Mouse (Mus musculus): ENCODE measurements around the gene Mapk8ip2. TPM values are rescaled to one million over a fixed set of nuclear protein-coding genes. Genes with fewer than 3 reads are reported as not detected.

The Mapk8ip2 gene
- total and polyA plus RNA-seq, 3 experiments: 0.04 TPM; not detected in 2

DNA sequence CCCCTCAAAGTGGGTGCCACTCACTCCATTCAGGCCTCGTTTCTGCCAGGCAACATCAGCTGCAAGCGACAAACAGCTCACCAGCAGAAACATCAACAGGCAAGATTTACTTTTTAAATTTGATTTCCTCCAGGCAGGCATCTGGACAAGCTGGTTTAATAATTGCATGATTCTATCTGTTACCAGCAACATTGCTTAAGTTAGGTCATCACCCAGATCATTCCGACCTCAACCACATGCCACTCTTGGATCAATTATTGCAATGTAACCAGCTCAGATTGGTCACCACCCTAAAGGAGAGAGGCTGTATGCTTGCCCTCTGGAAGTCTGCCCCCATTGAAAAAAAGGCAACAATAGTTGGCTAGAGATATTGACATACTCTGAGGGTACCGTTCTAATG is 17.8 kb downstream of the Mapk8ip2 start:
- in situ Hi-C loops (cut with MboI; ENCODE audit: low pct_ligation_motif_present, low pct_unique_long_range_greater_than_20kb, low sequenced_read_pairs) (no loop called here), dilution Hi-C loops (cut with MboI; ENCODE audit: extremely low pct_ligation_motif_present, extremely low pct_unique_long_range_greater_than_20kb, low sequenced_read_pairs) (no loop called here)
- Histone ChIP-seq H3K4me3 (replicated peaks in 1 of 3; ENCODE audit: low read depth in 2 of 3, low read length in 2 of 3, poor library complexity in 1 of 3) (no peak overlapping the region), H3K27ac (ENCODE audit: insufficient read depth, low read depth) (no peak overlapping the region), H3K36me3 (replicated peaks in 1 of 2; ENCODE audit: control insufficient read depth in 1 of 2, insufficient read depth in 1 of 2, low read length in 1 of 2) (peaks cover 0 to 20% of the 10 kb centered on the region in 2 experiments), H3K4me2 (ENCODE audit: insufficient read depth, low read depth, poor library complexity, severe bottlenecking) (no peak overlapping the region), H3K27me3 (replicated peaks) (peaks cover 9% of the 10 kb centered on the region), H3K9ac (ENCODE audit: insufficient read depth, low read depth) (no peak overlapping the region), H3K79me2 (replicated peaks; ENCODE audit: control insufficient read depth, extremely low read depth, insufficient read depth, poor library complexity, severe bottlenecking) (no peaks in the 10 kb centered on the region), H3K4me1 (ENCODE audit: control insufficient read depth in 1 of 2, insufficient read depth in 2 of 2) (peaks cover 5 to 10% of the 10 kb centered on the region in 2 experiments; a peak in 3 of 4 replicates), H3K9me3 (replicated peaks; ENCODE audit: low read length) (no peaks in the 10 kb centered on the region)
- DNase-seq (ENCODE audit: extremely low read depth): no peak
- TF ChIP-seq NELFE (IDR thresholded peaks at IDR 0.05; ENCODE audit: low read depth, low read length) (no peak), PAX5 (IDR thresholded peaks at IDR 0.05; ENCODE audit: low read length) (no peak), BHLHE40 (IDR thresholded peaks at IDR 0.05; ENCODE audit: low read depth, low read length) (no peak), POLR2A (IDR thresholded peaks at IDR 0.05; ENCODE audit: low read depth, low read length) (no peak), SIN3A (IDR thresholded peaks at IDR 0.05; ENCODE audit: low read length) (no peak), USF1 (IDR thresholded peaks at IDR 0.05; ENCODE audit: low read depth, low read length) (no peak), ZC3H11A (IDR thresholded peaks at IDR 0.05; ENCODE audit: low read depth, low read length) (no peak), ZNF384 (IDR thresholded peaks at IDR 0.05; ENCODE audit: low read depth, low read length) (no peak), MAX (IDR thresholded peaks at IDR 0.05; ENCODE audit: low read length) (no peak), MAZ (IDR thresholded peaks at IDR 0.05; ENCODE audit: low read depth, low read length) (no peak), KAT2A (IDR thresholded peaks at IDR 0.05; ENCODE audit: insufficient replicate concordance, low read length) (no peak)

DNA sequence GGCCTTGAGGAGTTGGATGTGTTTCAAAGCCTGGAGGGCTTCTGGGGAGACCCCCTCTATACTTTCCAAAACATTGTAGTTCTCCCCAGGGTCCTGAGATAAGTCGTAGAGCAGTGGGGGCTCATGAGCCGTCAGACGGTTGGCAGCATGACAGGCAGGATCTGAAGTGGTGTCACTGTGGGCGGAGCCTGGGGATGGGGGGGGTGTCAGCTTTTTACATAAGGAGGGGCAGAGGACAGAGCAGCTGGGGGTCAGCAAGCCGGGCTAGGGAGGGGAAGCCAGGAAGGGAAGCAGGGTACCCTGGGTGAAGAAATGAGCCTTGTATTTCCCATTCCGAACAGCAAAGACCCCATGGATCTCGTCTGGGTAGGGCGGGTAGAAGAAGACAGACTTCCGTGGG is 19.7 kb downstream of the Mapk8ip2 start:
- H3K79me2 ChIP-seq (replicated peaks; ENCODE audit: control insufficient read depth, extremely low read depth, insufficient read depth, poor library complexity, severe bottlenecking): no peaks in the 10 kb centered on the region
- H3K4me1 ChIP-seq (ENCODE audit: control insufficient read depth in 1 of 2, insufficient read depth in 2 of 2): peaks cover 8 to 25% of the 10 kb centered on the region in 2 experiments; a peak in 3 of 4 replicates
- H3K9ac ChIP-seq (ENCODE audit: insufficient read depth, low read depth): no peak overlapping the region
- H3K27me3 ChIP-seq (replicated peaks): no peaks in the 10 kb centered on the region
- TF ChIP-seq JUND (conservative IDR thresholded peaks at IDR 0.05; ENCODE audit: low read depth, low read length) (no peak), MAFK (IDR thresholded peaks at IDR 0.05; ENCODE audit: insufficient replicate concordance, low read length) (no peak), CHD2 (IDR thresholded peaks at IDR 0.05; ENCODE audit: low read length) (no peak), SMC3 (IDR thresholded peaks at IDR 0.05; ENCODE audit: low read depth, low read length) (no peak), ZC3H11A (IDR thresholded peaks at IDR 0.05; ENCODE audit: low read depth, low read length) (no peak), MEF2A (IDR thresholded peaks at IDR 0.05; ENCODE audit: borderline replicate concordance, low read depth, low read length) (no peak), ZKSCAN1 (IDR thresholded peaks at IDR 0.05; ENCODE audit: borderline replicate concordance, low read depth, low read length) (no peak), CHD1 (IDR thresholded peaks at IDR 0.05; ENCODE audit: low read depth, low read length) (no peak), NELFE (IDR thresholded peaks at IDR 0.05; ENCODE audit: low read depth, low read length) (no peak), MXI1 (IDR thresholded peaks at IDR 0.05; ENCODE audit: low read depth, low read length) (no peak), POLR2A (IDR thresholded peaks at IDR 0.05; ENCODE audit: low read depth, low read length) (no peak), JUN (IDR thresholded peaks at IDR 0.05; ENCODE audit: insufficient read depth, low read depth, low read length) (no peak), BHLHE40 (IDR thresholded peaks at IDR 0.05; ENCODE audit: low read depth, low read length) (no peak), PAX5 (IDR thresholded peaks at IDR 0.05; ENCODE audit: low read length) (no peak), TCF12 (IDR thresholded peaks at IDR 0.05; ENCODE audit: low read depth, low read length) (no peak)
- in situ Hi-C loops (cut with MboI; ENCODE audit: low pct_ligation_motif_present, low pct_unique_long_range_greater_than_20kb, low sequenced_read_pairs): no loop called here
- no peak for DNase-seq (ENCODE audit: extremely low read depth)
- no peak overlapping the region for H3K4me3 ChIP-seq (replicated peaks in 1 of 3; ENCODE audit: low read depth in 2 of 3, low read length in 2 of 3, poor library complexity in 1 of 3)
- H3K27ac ChIP-seq (ENCODE audit: insufficient read depth, low read depth): no peak overlapping the region
- dilution Hi-C loops (cut with MboI; ENCODE audit: extremely low pct_ligation_motif_present, extremely low pct_unique_long_range_greater_than_20kb, low sequenced_read_pairs): no loop called here
- no peaks in the 10 kb centered on the region for H3K9me3 ChIP-seq (replicated peaks; ENCODE audit: low read length)
- H3K4me2 ChIP-seq (ENCODE audit: insufficient read depth, low read depth, poor library complexity, severe bottlenecking): no peak overlapping the region
- H3K36me3 ChIP-seq (replicated peaks in 1 of 2; ENCODE audit: control insufficient read depth in 1 of 2, insufficient read depth in 1 of 2, low read length in 1 of 2): peaks cover 0 to 22% of the 10 kb centered on the region in 2 experiments
